Mouse (Mus musculus) embryonic fibroblast, embryonic 13.5 days (primary cell): ENCODE data around the gene Ggnbp2.

Experiments
- CTCF ChIP-seq: IDR thresholded peaks from 2 replicates; pipeline ENCODE4 v1.5.1; 2011; ENCODE audit warnings: mild to moderate bottlenecking, control low read depth, low read length, moderate library complexity, borderline replicate concordance; ENCODE audit not compliant: insufficient read depth
- POLR2A ChIP-seq: IDR thresholded peaks from 2 replicates; pipeline ENCODE4 v1.6.1; 2011; ENCODE audit warnings: low read depth, mild to moderate bottlenecking, control low read depth, low read length, moderate library complexity

- TF ChIP-seq CTCF (no peak), POLR2A (no peak)
Observed at GRCm38 (mm10) chr11:84827492-84827891, 43.1 kb downstream of the Ggnbp2 start.
